Mouse (Mus musculus) leukemia stem cell, adult 10-12 weeks (primary cell): ENCODE data around the gene Sema3g. TPM values are rescaled to one million over a fixed set of nuclear protein-coding genes. Genes with fewer than 3 reads are reported as not detected.

Experiments used
- polyA plus RNA-seq: library from polyadenylated mRNA; stranded (reverse); fragments of >175 nt; gene quantifications from 2 replicates; pipeline ENCODE4 v1.2.3, GENCODE M21; 2012; ENCODE audit warnings: low replicate concordance

Sema3g gene
- polyA plus RNA-seq, result 0.21 and 0.60 TPM in 2 replicates

GRCm38 (mm10) chr14:31217666-31218065, at the start of gene Sema3g:
Sema3g (plus strand) TSS chr14:31217860.

GRCm38 (mm10) chr14:31168425-31168824, 49.2 kb upstream of the Sema3g start, which contains the start of gene Stab1:
Stab1 (minus strand) TSS chr14:31168641.

GRCm38 (mm10) chr14:31208084-31208483, 9.6 kb upstream of the Sema3g start, which contains the start of gene Tnnc1:
Tnnc1 (plus strand) TSS chr14:31208312.

GRCm38 (mm10) chr14:31216846-31217245, 814 bp upstream of the Sema3g start, which contains the start of gene Nisch:
Nisch (minus strand) TSS chr14:31216946.

GRCm38 (mm10) chr14:31251084-31251604, 33.5 kb downstream of the Sema3g start, which contains the start of the genes Phf7 and Bap1:
Phf7 (minus strand) TSS chr14:31251317.
Bap1 (plus strand) TSS chr14:31251450.

Other genes starting within 250 kb of the Sema3g start
- 2.4 and 4.0 TPM in 2 replicates for gene Glt8d1, start 216.5 kb upstream of the Sema3g start, polyA plus RNA-seq
- 15.1 and 44.4 TPM in 2 replicates for gene Spcs1, start 216.2 kb upstream of the Sema3g start, polyA plus RNA-seq
- gene Pbrm1, start 198.7 kb upstream of the Sema3g start, polyA plus RNA-seq, result 7.6 and 21.7 TPM in 2 replicates
- 5.0 and 14.9 TPM in 2 replicates for gene Gnl3, start 198.7 kb upstream of the Sema3g start, polyA plus RNA-seq
- 48.2 and 72.9 TPM in 2 replicates for gene Smim4, start 88.9 kb upstream of the Sema3g start, polyA plus RNA-seq
- 40.8 and 99.2 TPM in 2 replicates for gene Nt5dc2, start 86.8 kb upstream of the Sema3g start, polyA plus RNA-seq
- gene Stab1, start 49.2 kb upstream of the Sema3g start, polyA plus RNA-seq, result 2.1 and 4.2 TPM in 2 replicates
- 0.26 TPM in 1 of 2 replicates, not detected in the other for gene Tnnc1, start 9.5 kb upstream of the Sema3g start, polyA plus RNA-seq
- 128 and 175 TPM in 2 replicates for gene Nisch, start 914 bp upstream of the Sema3g start, polyA plus RNA-seq
- 1.8 and 3.5 TPM in 2 replicates for gene Phf7, start 33.5 kb downstream of the Sema3g start, polyA plus RNA-seq
- gene Bap1, start 33.6 kb downstream of the Sema3g start, polyA plus RNA-seq, result 34.1 and 85.8 TPM in 2 replicates
- 0.08 TPM in 1 of 2 replicates, not detected in the other for gene Dnah1, start 106.0 kb downstream of the Sema3g start, polyA plus RNA-seq
- gene Capn7, start 118.8 kb downstream of the Sema3g start, polyA plus RNA-seq, result 5.7 and 7.8 TPM in 2 replicates
- 9.4 and 19.6 TPM in 2 replicates for gene Sh3bp5, start 218.2 kb downstream of the Sema3g start, polyA plus RNA-seq